Mouse (Mus musculus) heart, postnatal 14 days (tissue): ENCODE measurements around the gene Gpr182. TPM values are rescaled to one million over a fixed set of nuclear protein-coding genes. Genes with fewer than 3 reads are reported as not detected.
"Not testable (repeated sequence)": the region's sequence is repeated elsewhere in the genome, so short reads cannot be mapped to it uniquely, and the experiment has no call there.

ENCODE experiments used
- DNase-seq, 2 experiments: peaks; one replicate each; pipeline ENCODE4 v3.0.0; 2021 to 2022
- intact Hi-C: fragments of 180-260 bp; cut with DNase I; formaldehyde crosslinking; loops from one replicate; pipeline ENCODE4 v1.15.1; 2025
- long read RNA-seq, 2 experiments: library from polyadenylated mRNA; stranded (forward); transcript quantifications; one replicate each; pipeline ENCODE4 v2.0.0; 2021
- total RNA-seq, 2 experiments: library from RNA; stranded (reverse); gene quantifications; 2 replicates each; pipeline ENCODE4 v1.2.3; 2021

The Gpr182 gene
- 1 to 10 TPM; 3.4 to 4.6 TPM for total RNA-seq
- long read RNA-seq, experiment 1, result 0 reads
- long read RNA-seq, experiment 2, partial matches to known transcripts, result 0 of 1 reads
- long read RNA-seq, experiment 2, other reads (novel, unspliced or antisense), result 1 of 1 reads

GRCm38 (mm10) chr10:127751548-127751947 is at the start of gene Gpr182:
Gpr182 (minus strand) TSS chr10:127751732.
- intact Hi-C loops, result no loop called here
- DNase-seq, result peak; percentile 42 to 47

GRCm38 (mm10) chr10:127800891-127801290 is 49.4 kb upstream of the Gpr182 start, which contains the start of gene Rdh16:
Rdh16 (plus strand) TSS chr10:127801152.
- no peak for DNase-seq
- intact Hi-C loops, result no loop called here

DNA sequence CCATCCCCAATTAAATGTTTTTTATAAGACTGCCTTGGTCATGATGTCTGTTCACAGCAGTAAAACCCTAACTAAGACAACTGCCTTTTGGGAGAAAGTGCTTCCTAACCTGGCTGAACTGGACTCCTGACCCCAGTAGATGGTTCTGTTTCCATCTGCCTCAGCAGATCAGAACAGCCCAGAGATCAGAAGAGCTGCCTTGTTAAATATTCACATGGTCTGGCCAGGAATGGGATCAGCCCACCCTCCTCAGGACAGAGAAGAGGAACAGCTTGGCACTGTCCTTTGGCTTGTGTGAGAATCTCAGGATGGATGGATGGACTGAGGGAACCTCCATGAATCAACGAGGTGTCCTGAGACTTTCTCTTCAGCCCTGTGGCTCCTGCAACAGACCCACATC is 47.8 kb upstream of the Gpr182 start:
- intact Hi-C loops, result no loop called here
- no peak for DNase-seq

- intact Hi-C loops, result not testable (repeated sequence)
Observed at GRCm38 (mm10) chr10:127785411-127785810, 33.9 kb upstream of the Gpr182 start.

GRCm38 (mm10) chr10:127782321-127782720 is 30.8 kb upstream of the Gpr182 start:
- DNase-seq, intact Hi-C loops: not testable (repeated sequence)

More at GRCm38 (mm10) chr10:127785411-127785810, 33.9 kb upstream of the Gpr182 start:
- DNase-seq, result not testable (repeated sequence)

GRCm38 (mm10) chr10:127776011-127776410 is 24.5 kb upstream of the Gpr182 start, which contains the start of gene Rdh9:
Rdh9 (plus strand) TSS chr10:127776386.
- intact Hi-C loops, result no loop called here
- DNase-seq, result no peak

DNA sequence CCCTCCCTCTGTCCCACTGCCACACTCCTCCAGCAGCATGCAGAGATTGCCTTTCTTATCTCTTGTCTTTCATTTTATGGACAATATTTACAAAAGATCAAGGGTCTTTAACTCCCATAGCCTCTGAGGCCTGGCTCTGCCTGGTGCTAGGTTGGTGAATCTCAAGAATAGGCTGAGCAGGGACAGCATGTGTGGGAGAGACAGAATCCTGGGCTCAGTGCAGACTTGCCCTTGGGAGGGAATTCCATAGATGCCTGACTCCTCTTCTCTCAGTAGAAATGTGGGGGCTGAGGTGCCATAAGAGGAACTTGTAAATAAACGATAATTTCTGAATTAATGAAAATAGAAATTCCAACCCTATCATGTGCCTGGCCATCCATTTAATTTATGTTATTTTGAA is 15.0 kb upstream of the Gpr182 start:
- intact Hi-C loops, result no loop called here
- no peak for DNase-seq

DNA sequence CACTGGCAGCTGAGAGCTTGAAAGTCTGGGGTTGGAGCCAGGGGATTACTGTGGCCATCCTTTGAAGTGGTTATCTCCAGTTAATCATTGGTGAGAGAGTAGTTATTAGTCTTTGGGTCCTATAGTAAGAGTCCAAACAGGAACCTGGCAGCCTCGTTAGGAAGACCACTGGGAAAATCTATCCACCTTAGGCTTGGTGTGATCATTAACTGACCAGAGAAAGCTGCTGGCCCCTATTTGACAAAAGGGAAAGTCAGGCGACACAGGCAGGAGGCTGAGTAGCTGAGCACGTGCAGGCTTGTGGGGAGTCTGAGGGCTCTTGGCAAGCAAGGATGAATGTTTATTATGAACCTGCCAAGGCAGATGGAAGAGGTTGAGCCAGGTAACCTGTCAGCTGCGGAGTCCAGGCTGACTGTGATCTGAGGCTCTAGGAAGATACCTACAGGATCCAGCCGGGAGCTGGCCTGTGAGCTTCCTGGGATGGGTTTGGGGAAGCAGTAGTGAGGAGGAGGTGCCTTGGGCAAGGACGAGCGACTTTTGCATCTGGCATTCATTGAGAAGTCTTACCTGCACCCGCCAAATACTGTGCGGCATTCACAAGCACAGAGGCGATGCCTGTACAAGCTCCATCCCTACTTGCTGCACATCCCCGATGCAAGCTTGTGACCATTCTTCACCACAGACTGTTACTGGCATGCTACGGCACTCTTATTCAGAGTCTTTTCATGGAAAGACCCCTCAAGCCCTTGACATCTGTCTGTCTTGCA is 12.6 kb upstream of the Gpr182 start:
- intact Hi-C loops, result no loop called here
- DNase-seq, result no peak

DNA sequence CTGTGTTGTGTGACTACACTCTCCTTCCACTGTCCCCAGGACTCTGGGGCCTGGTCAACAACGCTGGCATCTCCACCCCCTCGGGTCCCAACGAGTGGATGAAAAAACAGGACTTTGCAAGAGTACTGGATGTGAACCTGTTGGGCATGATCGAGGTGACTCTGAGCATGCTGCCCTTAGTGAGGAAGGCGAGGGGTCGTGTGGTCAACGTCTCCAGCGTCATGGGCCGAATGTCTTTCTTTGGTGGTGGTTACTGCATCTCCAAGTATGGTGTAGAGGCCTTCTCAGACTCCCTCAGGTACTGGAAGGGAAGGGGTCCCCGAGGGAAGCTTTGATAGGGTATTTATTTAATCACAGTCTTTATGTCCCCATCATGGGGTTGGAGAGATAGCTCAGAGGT is 11.4 kb upstream of the Gpr182 start:
- DNase-seq, intact Hi-C loops: not testable (repeated sequence)

GRCm38 (mm10) chr10:127759181-127760110 is 7.9 kb upstream of the Gpr182 start, which contains the start of the genes Rdh1 and Rdh16f1:
Rdh1 (plus strand) TSS chr10:127759721.
Rdh16f1 (plus strand) TSS chr10:127759787.
- intact Hi-C loops, result no loop called here
- no peak for DNase-seq

DNA sequence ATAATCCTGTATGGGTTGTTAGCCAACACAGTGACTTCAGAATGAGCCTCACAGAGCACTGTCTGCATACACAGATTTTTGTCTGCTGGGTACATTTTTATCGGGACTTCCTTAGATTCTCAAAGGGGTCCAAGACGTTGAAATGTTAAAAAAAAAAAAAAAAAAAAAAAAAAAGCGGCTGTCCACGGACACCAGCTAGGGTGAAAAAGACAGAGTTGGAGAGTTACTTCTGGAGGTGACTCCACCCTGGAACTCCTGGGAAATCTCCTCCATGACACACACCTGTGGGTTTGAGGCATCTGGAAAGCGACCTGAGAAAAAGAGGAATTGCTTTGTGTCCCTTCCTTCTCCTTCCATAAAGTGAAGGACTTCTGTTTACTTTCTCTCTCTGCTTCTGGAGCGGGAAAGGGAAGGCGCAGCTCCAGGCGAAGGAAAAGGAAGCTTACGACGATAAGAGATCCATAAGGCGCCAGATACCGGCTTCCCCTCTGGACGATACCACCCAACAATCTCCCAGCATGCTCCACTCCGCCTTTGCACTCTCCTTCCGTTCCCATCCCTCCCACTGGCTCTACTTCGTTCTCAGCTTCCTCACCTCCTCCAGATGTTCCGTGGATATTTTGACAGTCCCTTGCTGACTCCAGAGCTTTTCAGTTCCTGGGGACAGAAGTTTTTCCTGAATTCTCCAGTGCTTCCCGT is 4.4 kb upstream of the Gpr182 start:
- intact Hi-C loops, result no loop called here
- peak; percentile 33 to 34 for DNase-seq

GRCm38 (mm10) chr10:127755246-127755645 is 3.7 kb upstream of the Gpr182 start:
- intact Hi-C loops, result no loop called here
- DNase-seq, result no peak

GRCm38 (mm10) chr10:127754566-127755166 is 3.1 kb upstream of the Gpr182 start:
- DNase-seq, result peak in 1 of 2 experiments; percentile 36

DNA sequence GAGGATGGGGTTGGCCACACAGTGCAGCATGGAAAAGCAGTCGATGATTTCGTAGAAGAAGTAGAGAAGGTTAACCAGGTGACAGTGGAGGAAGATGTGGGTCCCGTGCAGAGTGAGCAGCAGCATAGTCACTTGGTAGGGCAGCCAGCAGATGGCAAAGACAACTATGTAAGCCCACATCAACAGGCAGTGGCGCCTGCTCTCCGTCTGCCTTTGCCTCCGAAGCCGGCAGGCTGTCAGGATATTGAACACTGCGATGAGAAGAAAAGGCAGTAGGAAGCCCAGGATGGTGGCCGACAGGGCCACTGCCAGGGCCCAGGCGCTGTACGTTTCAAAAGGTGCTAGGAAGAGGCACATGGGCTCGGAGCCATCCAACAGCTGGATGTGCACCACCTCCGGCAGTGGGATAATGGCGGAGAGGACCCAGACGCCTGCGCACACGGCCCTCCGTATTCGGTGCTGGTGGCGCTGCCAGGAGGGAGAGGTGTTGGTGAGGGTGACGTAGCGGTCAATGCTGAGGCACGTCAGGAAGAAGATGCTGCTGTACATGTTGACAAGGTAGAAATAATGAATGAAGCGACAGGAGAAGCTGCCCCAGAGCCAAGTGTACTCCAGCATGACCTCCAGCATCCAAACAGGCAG is 1.3 kb downstream of the Gpr182 start:
- DNase-seq, result no peak
- intact Hi-C loops, result no loop called here

More at GRCm38 (mm10) chr10:127754566-127755166, 3.1 kb upstream of the Gpr182 start:
- intact Hi-C loops, result no loop called here

DNA sequence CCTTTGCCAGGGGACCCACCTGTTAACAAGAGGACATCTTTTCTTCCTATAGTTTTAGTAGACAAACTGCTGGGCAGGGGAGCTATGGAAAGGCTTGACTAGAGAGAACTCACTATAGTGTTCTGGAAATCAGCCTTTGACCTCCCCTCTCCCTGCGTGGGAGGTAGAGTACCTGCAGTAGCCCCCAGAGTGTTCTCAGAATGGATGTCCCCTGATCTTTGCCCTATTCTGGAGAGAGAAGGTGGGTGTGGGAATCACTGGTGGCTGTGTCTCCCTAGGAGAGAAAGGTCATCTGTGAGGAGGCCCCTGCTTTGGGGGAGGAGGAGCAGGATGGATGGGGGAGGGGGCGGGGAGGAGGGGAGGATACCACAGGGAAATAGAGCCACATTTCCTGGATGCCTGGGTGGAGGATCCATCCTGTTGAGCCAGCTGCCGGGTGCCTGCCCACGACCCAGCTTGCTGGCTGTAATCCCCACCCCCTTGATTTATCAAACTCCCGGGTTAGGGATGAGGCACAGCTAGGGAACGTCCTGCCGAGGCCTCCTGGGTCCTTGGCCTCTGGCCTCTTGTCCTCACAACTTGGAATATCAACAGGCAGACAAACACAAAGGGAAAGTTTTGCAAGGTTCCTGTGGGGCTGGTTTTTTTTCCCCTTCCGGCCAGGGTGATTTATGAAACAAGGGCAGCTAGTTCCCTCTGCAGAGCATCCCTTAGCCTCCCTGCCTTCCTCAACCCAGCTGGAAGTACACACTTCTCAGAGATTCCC is 2.5 kb downstream of the Gpr182 start:
- intact Hi-C loops, result no loop called here
- peak; percentile 43 to 52 for DNase-seq

- intact Hi-C loops, result no loop called here
Observed at GRCm38 (mm10) chr10:127747254-127747653, 4.3 kb downstream of the Gpr182 start.

GRCm38 (mm10) chr10:127745886-127746285 is 5.6 kb downstream of the Gpr182 start:
- no peak for DNase-seq
- intact Hi-C loops, result no loop called here

More at GRCm38 (mm10) chr10:127747254-127747653, 4.3 kb downstream of the Gpr182 start:
- no peak for DNase-seq

DNA sequence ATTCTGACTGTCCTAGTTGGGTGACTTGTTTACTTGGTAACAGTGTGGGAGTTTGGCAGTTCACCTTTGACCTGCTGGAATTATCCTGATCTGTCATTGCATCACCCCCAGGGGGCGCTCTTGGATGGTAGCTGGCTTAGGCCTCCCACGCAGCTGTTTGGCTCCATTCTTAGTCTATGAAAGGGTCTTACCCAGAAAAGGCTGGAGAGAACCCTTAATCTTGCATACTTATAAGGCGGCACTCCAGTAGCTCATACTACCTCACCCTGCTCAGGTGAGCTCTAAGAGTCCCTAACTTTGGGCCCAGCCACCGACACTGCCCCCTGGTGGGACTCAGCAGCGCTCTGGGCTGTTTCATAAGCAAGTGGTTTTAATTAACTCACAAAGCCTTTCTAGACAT is 6.9 kb downstream of the Gpr182 start:
- intact Hi-C loops, result no loop called here
- DNase-seq, result peak; percentile 65 to 66
